Mouse (Mus musculus) MEL (cell line): ENCODE measurements around the gene Efna5. TPM values are rescaled to one million over a fixed set of nuclear protein-coding genes. Genes with fewer than 3 reads are reported as not detected.

Experiments
- DNase-seq: peaks from one replicate; pipeline ENCODE4 v3.0.0; 2011; ENCODE audit warnings: low read depth, low spot score
- H3K27ac ChIP-seq: 2 replicates; pipeline ENCODE4 v1.5.1; 2012; ENCODE audit warnings: low read depth, mild to moderate bottlenecking, control low read depth, low read length, moderate library complexity; ENCODE audit not compliant: control insufficient read depth
- H3K27me3 ChIP-seq, 2 experiments: fragments of 150-350 bp in 1 of 2; sonication (generic) in 1 of 2; 2 replicates each; pipeline ENCODE4 v1.6.1; 2012; ENCODE audit warnings: low read length in 2 of 2, mild to moderate bottlenecking in 2 of 2, improper control_type of control experiment in 1 of 2, moderate library complexity in 1 of 2; ENCODE audit not compliant: insufficient read depth in 2 of 2, control insufficient read depth in 1 of 2
- H3K36me3 ChIP-seq, 2 experiments: 2 replicates each; pipeline ENCODE4 v1.6.1; 2012 to 2014; ENCODE audit warnings: low read length in 2 of 2, improper control_type of control experiment in 1 of 2, inconsistent platforms in 1 of 2, mild to moderate bottlenecking in 1 of 2; ENCODE audit not compliant: insufficient read depth in 2 of 2, control insufficient read depth in 1 of 2
- H3K4me1 ChIP-seq, 2 experiments: fragments of 150-350 bp in 1 of 2; sonication (generic) in 1 of 2; 2 replicates each; pipeline ENCODE4 v1.6.1; 2012; ENCODE audit warnings: low read length in 2 of 2, improper control_type of control experiment in 1 of 2, mild to moderate bottlenecking in 1 of 2; ENCODE audit not compliant: insufficient read depth in 2 of 2, control insufficient read depth in 1 of 2
- H3K4me3 ChIP-seq, 2 experiments: fragments of 150-350 bp in 1 of 2; sonication (generic) in 1 of 2; 2 replicates each; pipeline ENCODE4 v1.5.1; 2012; ENCODE audit warnings: low read depth in 2 of 2, low read length in 2 of 2, mild to moderate bottlenecking in 2 of 2, moderate library complexity in 2 of 2, control low read depth in 1 of 2, improper control_type of control experiment in 1 of 2; ENCODE audit not compliant: control insufficient read depth in 1 of 2, insufficient read depth in 1 of 2
- H3K79me2 ChIP-seq: 2 replicates; pipeline ENCODE4 v1.6.1; 2012; ENCODE audit warnings: mild to moderate bottlenecking, low read length, moderate library complexity; ENCODE audit not compliant: control insufficient read depth, poor library complexity, insufficient read depth
- H3K9ac ChIP-seq: 2 replicates; pipeline ENCODE4 v1.6.1; 2012; ENCODE audit warnings: low read depth, mild to moderate bottlenecking, control low read depth, low read length, moderate library complexity; ENCODE audit not compliant: control insufficient read depth, poor library complexity, severe bottlenecking
- H3K9me3 ChIP-seq: fragments of 150-350 bp; sonication (generic); replicated peaks from 2 replicates; pipeline ENCODE4 v1.6.1; 2012; ENCODE audit warnings: mild to moderate bottlenecking, low read length, improper control_type of control experiment, moderate library complexity; ENCODE audit not compliant: insufficient read depth
- BHLHE40 ChIP-seq: IDR thresholded peaks from 2 replicates; pipeline ENCODE4 v1.6.1; 2012; ENCODE audit warnings: low read depth, mild to moderate bottlenecking, inconsistent platforms, low read length, improper control_type of control experiment, borderline replicate concordance
- CHD2 ChIP-seq: IDR thresholded peaks from 2 replicates; pipeline ENCODE4 v1.6.1; 2011; ENCODE audit warnings: low read length, improper control_type of control experiment
- CTCF ChIP-seq, 3 experiments: IDR thresholded peaks in 2 of 3; conservative IDR thresholded peaks in 1 of 3; 2 replicates each; pipeline ENCODE4 v1.5.1; 2011 to 2012; ENCODE audit warnings: low read length in 3 of 3, low read depth in 2 of 3, mild to moderate bottlenecking in 2 of 3, improper control_type of control experiment in 1 of 3, inconsistent platforms in 1 of 3, mixed read lengths in 1 of 3, moderate library complexity in 1 of 3; ENCODE audit not compliant: control insufficient read depth in 1 of 3, insufficient read depth in 1 of 3, poor library complexity in 1 of 3, severe bottlenecking in 1 of 3
- GABPA ChIP-seq: IDR thresholded peaks from 2 replicates; pipeline ENCODE4 v1.6.1; 2012; ENCODE audit warnings: low read depth, mild to moderate bottlenecking, inconsistent platforms, low read length, improper control_type of control experiment, moderate library complexity
- KAT2A ChIP-seq: conservative IDR thresholded peaks from 2 replicates; pipeline ENCODE4 v1.6.1; 2012; ENCODE audit warnings: low read depth, low read length, improper control_type of control experiment, inconsistent platforms
- MXI1 ChIP-seq: IDR thresholded peaks from 2 replicates; pipeline ENCODE4 v1.6.1; 2011; ENCODE audit warnings: mild to moderate bottlenecking, low read depth, low read length, improper control_type of control experiment
- NRF1 ChIP-seq: IDR thresholded peaks from 2 replicates; pipeline ENCODE4 v1.6.1; 2014; ENCODE audit warnings: low read depth, mild to moderate bottlenecking, inconsistent platforms, low read length, improper control_type of control experiment, moderate library complexity; ENCODE audit not compliant: poor library complexity, insufficient read depth, severe bottlenecking
- POLR2AphosphoS2 ChIP-seq: IDR thresholded peaks from 2 replicates; pipeline ENCODE4 v1.6.1; 2011; ENCODE audit warnings: low read length, improper control_type of control experiment
- POLR2AphosphoS5 ChIP-seq: IDR thresholded peaks from 2 replicates; pipeline ENCODE4 v1.6.1; 2012; ENCODE audit warnings: low read depth, borderline replicate concordance, mild to moderate bottlenecking, inconsistent platforms, low read length, moderate library complexity, mixed read lengths
- RCOR1 ChIP-seq: IDR thresholded peaks from 2 replicates; pipeline ENCODE4 v1.6.1; 2012; ENCODE audit warnings: low read depth, mild to moderate bottlenecking, inconsistent platforms, low read length, improper control_type of control experiment
- TAL1 ChIP-seq: IDR thresholded peaks from 2 replicates; pipeline ENCODE4 v1.6.1; 2012; ENCODE audit warnings: mild to moderate bottlenecking, inconsistent platforms, low read length, moderate library complexity, mixed read lengths
- TBP ChIP-seq: IDR thresholded peaks from 2 replicates; pipeline ENCODE4 v1.8.0; 2011; ENCODE audit warnings: low read depth, low read length, improper control_type of control experiment
- USF2 ChIP-seq, 2 experiments: IDR thresholded peaks; 2 replicates each; pipeline ENCODE4 v1.6.1; 2011 to 2012; ENCODE audit warnings: improper control_type of control experiment in 2 of 2, low read length in 2 of 2, borderline replicate concordance in 1 of 2, inconsistent platforms in 1 of 2, low read depth in 1 of 2, mild to moderate bottlenecking in 1 of 2; ENCODE audit not compliant: insufficient read depth in 1 of 2
- ZC3H11A ChIP-seq: IDR thresholded peaks from 2 replicates; pipeline ENCODE4 v1.6.1; 2012; ENCODE audit warnings: low read depth, mild to moderate bottlenecking, inconsistent platforms, low read length, improper control_type of control experiment
- ZKSCAN1 ChIP-seq: IDR thresholded peaks from 2 replicates; pipeline ENCODE4 v1.6.1; 2012; ENCODE audit warnings: low read depth, mild to moderate bottlenecking, inconsistent platforms, low read length, improper control_type of control experiment, moderate library complexity
- ZMIZ1 ChIP-seq: IDR thresholded peaks from 2 replicates; pipeline ENCODE4 v1.6.1; 2012; ENCODE audit warnings: low read depth, mild to moderate bottlenecking, inconsistent platforms, low read length, improper control_type of control experiment, moderate library complexity
- polyA plus RNA-seq, 2 experiments: library from polyadenylated mRNA; stranded (reverse) in 1 of 2; unstranded in 1 of 2; fragments of >175 nt in 1 of 2; fragments of >200 nt in 1 of 2; gene quantifications; 2 replicates each; pipeline versions ENCODE4 v1.2.1 to v1.2.4; 2012; ENCODE audit warnings: low replicate concordance in 2 of 2, low read depth in 1 of 2; ENCODE audit not compliant: insufficient read length in 2 of 2, insufficient read depth in 1 of 2, missing spikeins in 1 of 2
- total RNA-seq: library from RNA; depleted of rRNA; stranded (reverse); fragments of 300-350 nt; gene quantifications from 2 replicates; pipeline ENCODE4 v1.2.3, GENCODE M21; 2012

The Efna5 gene
- total and polyA plus RNA-seq, 3 experiments: not detected

GRCm38 (mm10) chr17:62608145-62608544, 273.0 kb downstream of the Efna5 start:
- Histone ChIP-seq H3K4me1 (no peaks in the 10 kb centered on the region; a peak in 2 of 4 replicates), H3K27ac (no peak overlapping the region), H3K79me2 (no peaks in the 10 kb centered on the region)

GRCm38 (mm10) chr17:62607304-62607914, 273.7 kb downstream of the Efna5 start:
- H3K79me2 ChIP-seq: no peaks in the 10 kb centered on the region
- H3K36me3 ChIP-seq: no peaks in the 10 kb centered on the region
- H3K4me1 ChIP-seq: no peaks in the 10 kb centered on the region; a peak in 1 of 4 replicates
- no peak overlapping the region for H3K9ac ChIP-seq
- TF ChIP-seq POLR2AphosphoS5: no peak
- TF ChIP-seq MXI1: no peak
- no peak for TF ChIP-seq TBP
- TF ChIP-seq USF2 (IDR thresholded peaks at IDR 0.05; ENCODE audit: borderline replicate concordance in 1 of 2, insufficient read depth in 1 of 2, low read depth in 1 of 2, low read length in 2 of 2): no peak
- TF ChIP-seq GABPA: no peak
- TF ChIP-seq ZKSCAN1: no peak
- TF ChIP-seq ZC3H11A: no peak
- TF ChIP-seq CTCF (IDR thresholded peaks at IDR 0.05 in 2 of 3, conservative IDR thresholded peaks at IDR 0.05 in 1 of 3; ENCODE audit: control insufficient read depth in 1 of 3, insufficient read depth in 1 of 3, low read depth in 2 of 3, low read length in 3 of 3, poor library complexity in 1 of 3, severe bottlenecking in 1 of 3): no peak
- no peak for TF ChIP-seq BHLHE40
- no peak for TF ChIP-seq TAL1
- no peak for TF ChIP-seq POLR2AphosphoS2
- no peak for TF ChIP-seq NRF1
- TF ChIP-seq CHD2: no peak
- TF ChIP-seq KAT2A: no peak
- TF ChIP-seq ZMIZ1: no peak
- H3K9me3 ChIP-seq: no peaks in the 10 kb centered on the region
- no peak overlapping the region for H3K27ac ChIP-seq
- H3K4me3 ChIP-seq: no peak overlapping the region
- DNase-seq: no peak
- no peaks in the 10 kb centered on the region for H3K27me3 ChIP-seq

More at GRCm38 (mm10) chr17:62608145-62608544, 273.0 kb downstream of the Efna5 start:
- Histone ChIP-seq H3K9me3 (no peaks in the 10 kb centered on the region), H3K4me3 (no peak overlapping the region), H3K36me3 (peaks cover 0 to 5% of the 10 kb centered on the region in 2 experiments; a peak in 2 of 4 replicates), H3K9ac (no peak overlapping the region), H3K27me3 (no peaks in the 10 kb centered on the region)
- no peak for DNase-seq
- TF ChIP-seq POLR2AphosphoS5 (no peak), BHLHE40 (no peak), RCOR1 (no peak)
